Mouse (Mus musculus) hindlimb bud, embryonic 11.5 days (tissue): ENCODE measurements around the gene Gpr26.

ENCODE experiments used
- DNase-seq: peaks from one replicate; pipeline ENCODE4 v3.0.0-alpha.2; 2012; ENCODE audit warnings: low read depth, low spot score; ENCODE audit errors: extremely low spot score

The Gpr26 gene

GRCm38 (mm10) chr7:131966023-131966915, at the start of gene Gpr26:
Gpr26 (plus strand) TSS chr7:131966460.
- no peak for DNase-seq

- DNase-seq, result no peak
Observed at GRCm38 (mm10) chr7:131917384-131917783, 48.9 kb upstream of the Gpr26 start.

GRCm38 (mm10) chr7:131927288-131928050, 38.8 kb upstream of the Gpr26 start:
- no peak for DNase-seq

GRCm38 (mm10) chr7:131937611-131938010, 28.6 kb upstream of the Gpr26 start:
- no peak for DNase-seq

- DNase-seq, result no peak
Observed at GRCm38 (mm10) chr7:131951131-131951530, 15.1 kb upstream of the Gpr26 start.

GRCm38 (mm10) chr7:131953402-131953801, 12.9 kb upstream of the Gpr26 start:
- DNase-seq, result no peak

- DNase-seq, result no peak
Observed at GRCm38 (mm10) chr7:131958705-131959104, 7.6 kb upstream of the Gpr26 start.

- DNase-seq, result peak; percentile 54
Observed at GRCm38 (mm10) chr7:131960551-131960950, 5.7 kb upstream of the Gpr26 start.

- no peak for DNase-seq
Observed at GRCm38 (mm10) chr7:131966916-131967494, 745 bp downstream of the Gpr26 start.

- no peak for DNase-seq
Observed at GRCm38 (mm10) chr7:131970255-131970654, 4.0 kb downstream of the Gpr26 start.

GRCm38 (mm10) chr7:131975867-131976266, 9.6 kb downstream of the Gpr26 start:
- DNase-seq, result no peak

GRCm38 (mm10) chr7:131978609-131979008, 12.3 kb downstream of the Gpr26 start:
- no peak for DNase-seq

GRCm38 (mm10) chr7:131989056-131989455, 22.8 kb downstream of the Gpr26 start:
- DNase-seq, result no peak

GRCm38 (mm10) chr7:131992226-131992625, 26.0 kb downstream of the Gpr26 start:
- no peak for DNase-seq

GRCm38 (mm10) chr7:131992873-131993272, 26.6 kb downstream of the Gpr26 start:
- no peak for DNase-seq

- DNase-seq, result no peak
Observed at GRCm38 (mm10) chr7:132005996-132006696, 39.9 kb downstream of the Gpr26 start.

GRCm38 (mm10) chr7:132009002-132009401, 42.7 kb downstream of the Gpr26 start:
- DNase-seq, result no peak

GRCm38 (mm10) chr7:132012969-132013679, 46.9 kb downstream of the Gpr26 start:
- DNase-seq, result no peak

GRCm38 (mm10) chr7:132013970-132014369, 47.7 kb downstream of the Gpr26 start:
- no peak for DNase-seq

GRCm38 (mm10) chr7:132015193-132015592, 48.9 kb downstream of the Gpr26 start:
- DNase-seq, result peak; percentile 56
